Mouse (Mus musculus): ENCODE measurements around the gene Usp17le.
"Not testable (repeated sequence)": the region's sequence is repeated elsewhere in the genome, so short reads cannot be mapped to it uniquely, and the experiment has no call there.

The Usp17le gene

GRCm38 (mm10) chr7:104777370-104777769 lies at the start of gene Usp17le:
Usp17le (minus strand) TSS chr7:104777470.
- in situ Hi-C loops (cut with MboI, MseI): not testable (repeated sequence)

- in situ Hi-C loops (cut with MboI, MseI): not testable (repeated sequence)
Measured at GRCm38 (mm10) chr7:104810335-104810734, 33.1 kb upstream of the Usp17le start.

- in situ Hi-C loops (cut with MboI, MseI): no loop called here
Measured at GRCm38 (mm10) chr7:104790796-104791195, 13.5 kb upstream of the Usp17le start.
